Mouse (Mus musculus): ENCODE results near the gene Gmfg. TPM values are rescaled to one million over a fixed set of nuclear protein-coding genes. Genes with fewer than 3 reads are reported as not detected.

Gene Gmfg
- polyA plus RNA-seq, 1 experiment from 2014 or later, result 6.7 TPM

- DNase-seq (ENCODE audit: low spot score), result peak; percentile 75
- Histone ChIP-seq H3K9me3 (no peaks in the 10 kb centered on the region), H3K4me1 (replicated peaks) (peaks cover 28% of the 10 kb centered on the region), H3K36me3 (peaks cover 29% of the 10 kb centered on the region), H3K27me3 (ENCODE audit: insufficient read depth, poor library complexity, severe bottlenecking) (peaks cover 40% of the 10 kb centered on the region), H3K4me3 (peak overlapping the region; percentile 57), H3K27ac (peak overlapping the region; percentile 85)
- 1% methylated on average over 63 of the region's 63 CpGs for WGBS
These were observed 30.0 kb downstream of the Gmfg start for GRCm38 (mm10) chr7:28467213-28467751.

GRCm38 (mm10) chr7:28476191-28476590, 38.9 kb downstream of the Gmfg start:
- no peak for DNase-seq (ENCODE audit: low spot score)
- WGBS, result 87% methylated on average over 6 of the region's 6 CpGs
- H3K9me3 ChIP-seq, result no peaks in the 10 kb centered on the region

GRCm38 (mm10) chr7:28477363-28477762, 40.1 kb downstream of the Gmfg start:
- peaks cover 7% of the 10 kb centered on the region for H3K4me1 ChIP-seq (replicated peaks)
- 89% methylated on average over 5 of the region's 5 CpGs for WGBS
- DNase-seq (ENCODE audit: low spot score), result no peak
- H3K9me3 ChIP-seq, result no peaks in the 10 kb centered on the region
- H3K27me3 ChIP-seq (ENCODE audit: insufficient read depth, poor library complexity, severe bottlenecking), result no peaks in the 10 kb centered on the region
- no peak overlapping the region for H3K4me3 ChIP-seq
- H3K36me3 ChIP-seq, result no peaks in the 10 kb centered on the region
- no peak overlapping the region for H3K27ac ChIP-seq

More at GRCm38 (mm10) chr7:28476191-28476590, 38.9 kb downstream of the Gmfg start:
- Histone ChIP-seq H3K36me3 (no peaks in the 10 kb centered on the region), H3K4me1 (replicated peaks) (peaks cover 7% of the 10 kb centered on the region), H3K27me3 (ENCODE audit: insufficient read depth, poor library complexity, severe bottlenecking) (no peaks in the 10 kb centered on the region), H3K27ac (no peak overlapping the region), H3K4me3 (no peak overlapping the region)

- WGBS, result 10% methylated on average over 8 of the region's 8 CpGs
- H3K4me1 ChIP-seq (replicated peaks), result peaks cover 7% of the 10 kb centered on the region
- DNase-seq (ENCODE audit: low spot score), result peak; percentile 20
These were observed 41.6 kb downstream of the Gmfg start for GRCm38 (mm10) chr7:28478854-28479253.

GRCm38 (mm10) chr7:28482854-28483253, 45.6 kb downstream of the Gmfg start:
- no peak overlapping the region for H3K4me3 ChIP-seq
- WGBS, result 86% methylated on average over 11 of the region's 11 CpGs
- H3K27me3 ChIP-seq (ENCODE audit: insufficient read depth, poor library complexity, severe bottlenecking), result peaks cover 20% of the 10 kb centered on the region
- DNase-seq (ENCODE audit: low spot score), result no peak
- no peak overlapping the region for H3K27ac ChIP-seq
- H3K9me3 ChIP-seq, result no peaks in the 10 kb centered on the region
- H3K4me1 ChIP-seq (replicated peaks), result peaks cover 9% of the 10 kb centered on the region
- no peaks in the 10 kb centered on the region for H3K36me3 ChIP-seq

More at GRCm38 (mm10) chr7:28478854-28479253, 41.6 kb downstream of the Gmfg start:
- no peaks in the 10 kb centered on the region for H3K36me3 ChIP-seq
- 0 out of 2 replicates have a peak, but pooled peaks cover 3% of the 10 kb centered on the region for H3K27me3 ChIP-seq (ENCODE audit: insufficient read depth, poor library complexity, severe bottlenecking)
- no peaks in the 10 kb centered on the region for H3K9me3 ChIP-seq
- H3K27ac ChIP-seq, result no peak overlapping the region
- H3K4me3 ChIP-seq, result no peak overlapping the region

- no peaks in the 10 kb centered on the region for H3K9me3 ChIP-seq
- WGBS, result 36% methylated on average over 4 of the region's 4 CpGs
These were observed 46.9 kb downstream of the Gmfg start for GRCm38 (mm10) chr7:28484192-28484591.

GRCm38 (mm10) chr7:28488030-28488491, 50.8 kb downstream of the Gmfg start:
- Histone ChIP-seq H3K9me3 (no peaks in the 10 kb centered on the region), H3K27me3 (ENCODE audit: insufficient read depth, poor library complexity, severe bottlenecking) (peaks cover 35% of the 10 kb centered on the region), H3K27ac (no peak overlapping the region), H3K4me3 (peak overlapping the region; percentile 36), H3K36me3 (no peaks in the 10 kb centered on the region), H3K4me1 (replicated peaks) (peaks cover 14% of the 10 kb centered on the region)
- DNase-seq (ENCODE audit: low spot score), result no peak
- WGBS, result 7% methylated on average over 16 of the region's 16 CpGs

More at GRCm38 (mm10) chr7:28484192-28484591, 46.9 kb downstream of the Gmfg start:
- H3K27me3 ChIP-seq (ENCODE audit: insufficient read depth, poor library complexity, severe bottlenecking), result peaks cover 34% of the 10 kb centered on the region
- DNase-seq (ENCODE audit: low spot score), result no peak
- no peak overlapping the region for H3K4me3 ChIP-seq
- H3K27ac ChIP-seq, result no peak overlapping the region
- peaks cover 8% of the 10 kb centered on the region for H3K4me1 ChIP-seq (replicated peaks)
- no peaks in the 10 kb centered on the region for H3K36me3 ChIP-seq

GRCm38 (mm10) chr7:28490410-28490809, 53.2 kb downstream of the Gmfg start:
- DNase-seq (ENCODE audit: low spot score), result peak; percentile 63
- Histone ChIP-seq H3K36me3 (no peaks in the 10 kb centered on the region), H3K4me1 (replicated peaks) (peaks cover 14% of the 10 kb centered on the region), H3K9me3 (no peaks in the 10 kb centered on the region), H3K27ac (peak overlapping the region; percentile 53; the same call in 1 of the 2 replicates), H3K4me3 (peak overlapping the region; percentile 24; the same call in 1 of the 2 replicates), H3K27me3 (ENCODE audit: insufficient read depth, poor library complexity, severe bottlenecking) (peaks cover 32% of the 10 kb centered on the region)
- WGBS, result 3% methylated on average over 10 of the region's 10 CpGs

- H3K27ac ChIP-seq, result peak overlapping the region; percentile 53; the same call in 1 of the 2 replicates
- WGBS, result 37% methylated on average over 14 of the region's 14 CpGs
- H3K27me3 ChIP-seq (ENCODE audit: insufficient read depth, poor library complexity, severe bottlenecking), result peaks cover 32% of the 10 kb centered on the region
- H3K4me3 ChIP-seq, result peak overlapping the region; percentile 24; the same call in 1 of the 2 replicates
- no peaks in the 10 kb centered on the region for H3K36me3 ChIP-seq
- H3K4me1 ChIP-seq (replicated peaks), result peaks cover 14% of the 10 kb centered on the region
- no peaks in the 10 kb centered on the region for H3K9me3 ChIP-seq
- no peak for DNase-seq (ENCODE audit: low spot score)
These were observed 53.7 kb downstream of the Gmfg start for GRCm38 (mm10) chr7:28490903-28491302.

- Histone ChIP-seq H3K9me3 (no peaks in the 10 kb centered on the region), H3K4me3 (no peak overlapping the region), H3K27ac (no peak overlapping the region), H3K4me1 (replicated peaks) (peaks cover 14% of the 10 kb centered on the region), H3K36me3 (no peaks in the 10 kb centered on the region), H3K27me3 (ENCODE audit: insufficient read depth, poor library complexity, severe bottlenecking) (peaks cover 20% of the 10 kb centered on the region)
- no peak for DNase-seq (ENCODE audit: low spot score)
- 89% methylated on average over 8 of the region's 8 CpGs for WGBS
These were observed 55.1 kb downstream of the Gmfg start for GRCm38 (mm10) chr7:28492310-28492709.

GRCm38 (mm10) chr7:28495426-28495825, 58.2 kb downstream of the Gmfg start:
- no peaks in the 10 kb centered on the region for H3K27me3 ChIP-seq (ENCODE audit: insufficient read depth, poor library complexity, severe bottlenecking)
- H3K36me3 ChIP-seq, result no peaks in the 10 kb centered on the region
- DNase-seq (ENCODE audit: low spot score), result no peak
- peaks cover 5% of the 10 kb centered on the region; the same call in 1 of the 2 replicates for H3K4me1 ChIP-seq (replicated peaks)
- no peak overlapping the region for H3K4me3 ChIP-seq
- WGBS, result 86% methylated on average over 11 of the region's 11 CpGs
- no peak overlapping the region for H3K27ac ChIP-seq
- 0 out of 2 replicates have a peak, but pooled peaks cover 2% of the 10 kb centered on the region for H3K9me3 ChIP-seq
